Mouse (Mus musculus): Measurements from ENCODE around the gene Adra2c. TPM values are rescaled to one million over a fixed set of nuclear protein-coding genes. Genes with fewer than 3 reads are reported as not detected.

The Adra2c gene
- total RNA-seq (2015) (not detected in 2 replicates), total RNA-seq (2017) (not detected in 2 replicates)

DNA sequence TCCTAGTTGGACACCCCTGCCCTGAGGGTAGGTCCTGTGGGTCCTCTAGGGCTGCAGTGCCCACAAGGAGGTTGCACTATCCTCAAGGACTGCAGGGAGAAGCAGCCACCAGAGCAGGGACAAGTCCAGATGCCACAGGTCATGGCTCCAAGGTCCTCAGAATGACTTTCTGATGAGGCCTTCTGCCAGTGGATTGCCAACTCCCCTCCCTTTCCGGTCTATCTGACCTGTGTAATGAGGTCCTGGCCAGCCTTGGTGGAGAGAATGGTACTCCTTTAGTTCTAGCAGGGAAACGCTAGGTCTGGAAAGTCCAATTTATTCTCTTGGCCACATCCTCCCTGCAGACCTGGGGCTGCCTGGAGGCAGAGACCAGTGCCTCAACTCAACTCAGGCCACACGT is at the start of gene Adra2c:
Gene Adra2c, plus strand, starts transcription at position 301 of the 400 bp plus-strand sequence.
- ATAC-seq (ENCODE audit: poor library complexity, severe bottlenecking): no peak

DNA sequence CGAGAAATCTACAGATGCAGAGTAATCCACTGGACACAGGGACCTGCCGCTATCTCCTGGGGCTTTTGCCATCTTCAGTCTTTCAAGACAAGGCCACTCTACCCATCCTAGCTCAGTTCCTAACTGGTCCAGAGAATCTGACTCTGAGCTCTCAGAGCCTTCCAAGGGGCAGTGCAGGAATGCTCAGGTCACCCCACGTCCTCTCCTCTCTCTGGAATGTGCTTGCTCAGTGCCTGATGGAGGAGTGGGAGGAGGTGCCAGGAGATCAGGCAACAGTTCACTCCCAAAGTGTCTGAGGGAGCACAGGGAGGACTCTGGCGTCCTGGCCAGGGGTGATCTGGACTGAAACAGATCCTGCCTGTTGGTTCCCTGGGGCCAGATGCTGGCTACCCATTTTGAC is 45.0 kb upstream of the Adra2c start:
- no peak for ATAC-seq (ENCODE audit: poor library complexity, severe bottlenecking)

DNA sequence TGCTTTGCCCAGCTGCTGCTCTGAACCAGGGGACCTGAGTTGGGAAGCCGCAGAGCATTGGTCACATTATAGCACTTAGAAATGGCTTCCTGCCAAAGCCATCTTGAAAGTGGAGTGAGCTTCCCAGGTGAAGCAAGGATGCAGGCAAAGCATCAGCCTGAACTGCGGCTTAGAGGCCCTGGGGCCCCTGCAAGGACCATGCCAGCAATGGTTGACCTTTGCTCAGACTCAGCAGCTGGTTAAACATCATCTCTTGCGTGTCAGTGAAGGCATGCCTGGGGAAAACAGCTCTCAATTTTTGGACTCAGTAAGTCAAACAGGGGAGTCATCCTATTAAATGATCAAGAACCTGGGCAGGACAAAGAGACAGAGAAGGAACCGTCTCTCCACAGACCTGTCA is 40.4 kb upstream of the Adra2c start:
- ATAC-seq (ENCODE audit: poor library complexity, severe bottlenecking): no peak

DNA sequence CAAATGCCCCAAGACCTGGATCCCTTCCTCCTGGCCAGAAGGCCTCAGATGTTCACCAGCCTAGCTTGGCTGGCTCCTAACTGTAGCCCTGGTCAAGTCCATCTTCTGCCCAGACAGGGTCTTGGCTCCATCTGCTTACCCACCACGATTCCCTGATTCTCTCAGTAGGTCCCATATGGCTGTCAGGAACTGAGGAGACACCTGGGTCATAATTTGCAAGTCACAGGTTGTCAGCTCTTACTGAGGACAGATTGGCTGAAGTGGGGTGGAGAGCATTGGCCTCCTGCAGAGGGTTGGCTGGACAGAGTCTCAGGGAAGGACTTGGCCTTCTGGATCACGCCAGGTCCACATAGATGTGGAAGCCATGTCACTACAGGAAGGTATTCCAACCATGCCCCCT is 39.5 kb upstream of the Adra2c start:
- ATAC-seq (ENCODE audit: poor library complexity, severe bottlenecking): no peak

DNA sequence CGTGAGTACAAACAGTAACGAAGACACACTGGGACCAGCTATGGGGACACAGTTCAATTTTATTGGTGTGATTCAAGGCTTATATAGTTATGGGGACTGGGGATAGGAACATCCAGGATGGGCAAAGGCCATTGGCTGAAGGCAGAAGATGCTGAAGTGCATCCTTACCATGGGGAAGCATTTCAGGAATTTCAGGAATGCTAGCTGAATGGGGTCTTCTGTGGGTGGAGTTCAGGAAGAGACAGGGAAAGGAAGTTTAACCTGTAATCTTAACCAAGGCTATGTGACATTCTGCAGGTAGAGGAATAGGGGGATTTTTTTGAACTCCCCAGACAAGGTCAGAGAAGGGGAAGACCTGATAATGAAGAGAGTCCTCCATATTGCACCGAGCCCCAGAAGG is 36.6 kb upstream of the Adra2c start:
- no peak for ATAC-seq (ENCODE audit: poor library complexity, severe bottlenecking)

DNA sequence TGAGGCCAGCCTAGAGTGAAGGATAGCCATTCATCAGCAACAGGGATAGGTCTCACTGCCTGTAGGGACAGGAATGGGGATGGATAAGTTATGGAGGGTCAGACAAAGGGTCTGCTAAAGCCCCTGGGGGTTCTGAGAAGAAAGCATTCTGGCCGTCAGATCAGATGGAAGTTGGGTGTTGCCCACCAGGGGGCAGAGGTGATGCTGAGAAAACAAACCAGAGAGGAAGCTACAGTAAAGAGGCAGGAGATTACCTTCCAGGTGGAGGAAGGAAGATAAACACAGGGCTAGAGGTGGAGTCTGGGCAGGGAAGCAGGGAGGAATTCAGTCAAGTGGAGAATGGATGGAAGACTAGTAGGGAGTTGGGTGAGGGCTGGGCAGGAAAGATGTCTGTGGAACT is 33.9 kb upstream of the Adra2c start:
- ATAC-seq (ENCODE audit: poor library complexity, severe bottlenecking): no peak

DNA sequence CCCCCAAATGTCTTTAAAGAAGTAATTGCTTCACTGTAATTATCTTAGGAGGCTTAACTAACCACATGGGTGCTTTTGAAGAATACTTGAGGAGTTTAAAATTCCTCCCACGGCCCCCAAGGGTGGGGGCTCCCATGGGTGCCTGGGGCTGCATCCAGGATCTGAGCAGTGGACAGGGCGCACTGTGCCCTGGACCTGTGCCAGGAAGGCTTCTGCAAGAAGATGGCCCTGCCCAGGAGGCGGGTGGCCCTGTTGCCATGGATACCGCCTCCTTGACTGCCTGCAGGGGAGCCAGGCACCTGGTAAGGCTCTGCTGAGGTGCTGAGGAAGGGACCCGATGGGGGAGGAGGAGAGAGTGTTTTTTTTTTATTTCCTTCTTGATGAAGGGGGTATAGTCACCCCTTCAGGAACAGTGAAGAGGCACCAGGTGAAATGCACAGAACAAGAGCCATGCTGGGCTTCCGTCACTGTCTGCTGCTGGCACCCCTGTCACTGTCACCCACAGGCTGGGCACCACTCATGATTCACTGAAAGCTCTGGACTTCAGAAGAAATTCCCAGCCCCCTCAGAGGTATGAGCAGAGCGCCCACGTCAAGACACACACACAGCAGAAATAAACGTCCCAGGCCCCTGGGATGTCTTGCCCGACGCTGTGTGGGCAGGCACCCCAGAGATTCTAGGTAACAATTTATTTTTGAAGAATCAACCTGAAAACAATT is 32.4 kb upstream of the Adra2c start:
- ATAC-seq (ENCODE audit: poor library complexity, severe bottlenecking): no peak

DNA sequence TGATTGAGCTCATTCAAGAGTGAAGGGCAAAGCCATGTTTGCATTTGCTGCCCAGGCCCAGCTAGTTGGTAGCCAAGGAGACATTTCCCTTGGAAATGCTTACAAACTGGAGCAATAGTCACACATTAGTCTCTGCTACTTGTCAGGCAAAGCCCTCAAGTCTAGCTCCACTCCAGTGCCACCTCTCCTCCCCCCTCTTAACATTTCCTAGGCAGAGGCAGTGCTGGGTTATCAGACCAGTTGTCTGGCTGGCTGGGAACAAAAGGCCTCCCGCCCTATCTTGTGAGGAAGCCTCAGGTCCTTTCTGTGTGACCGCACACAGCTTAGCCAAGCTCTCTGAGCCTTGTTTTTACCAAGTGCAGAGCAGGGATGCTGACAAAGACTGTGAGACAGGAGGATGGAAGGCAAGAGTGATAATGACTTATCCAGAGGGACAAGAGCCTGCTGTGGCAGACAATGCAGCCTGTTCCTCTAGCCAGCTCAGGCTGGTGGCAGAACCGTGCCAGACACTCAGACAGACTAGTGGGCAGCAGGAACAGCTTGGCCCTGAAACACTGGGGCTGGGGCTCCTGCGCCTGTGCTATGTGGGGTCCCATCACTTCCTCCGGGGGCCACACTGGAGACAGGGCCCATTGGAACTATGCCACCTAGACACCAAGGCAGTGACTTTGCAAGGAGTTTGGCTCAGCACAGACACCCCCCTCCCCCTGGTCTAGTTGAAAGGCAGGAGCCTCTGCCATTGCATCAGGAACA is 23.0 kb upstream of the Adra2c start:
- no peak for ATAC-seq (ENCODE audit: poor library complexity, severe bottlenecking)

DNA sequence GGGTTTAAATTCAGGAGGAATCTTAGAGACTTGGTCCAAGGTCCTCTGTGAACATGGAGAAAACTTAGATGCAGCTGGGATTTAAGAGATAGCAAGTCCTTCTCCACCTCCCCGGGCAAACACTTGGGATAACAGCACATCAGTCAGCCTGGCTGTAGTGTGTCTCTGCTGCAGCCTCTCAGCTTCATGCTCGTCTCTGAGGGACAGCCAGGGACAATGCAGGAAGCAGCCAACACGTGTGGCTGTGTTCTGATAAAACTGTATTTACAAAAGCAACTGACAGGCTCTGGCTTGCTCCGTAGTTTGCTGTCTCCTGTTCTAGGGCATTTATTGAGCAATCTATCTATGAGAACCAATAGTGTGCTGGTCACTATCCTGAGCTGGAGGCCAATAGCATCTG is 14.4 kb upstream of the Adra2c start:
- no peak for ATAC-seq (ENCODE audit: poor library complexity, severe bottlenecking)

DNA sequence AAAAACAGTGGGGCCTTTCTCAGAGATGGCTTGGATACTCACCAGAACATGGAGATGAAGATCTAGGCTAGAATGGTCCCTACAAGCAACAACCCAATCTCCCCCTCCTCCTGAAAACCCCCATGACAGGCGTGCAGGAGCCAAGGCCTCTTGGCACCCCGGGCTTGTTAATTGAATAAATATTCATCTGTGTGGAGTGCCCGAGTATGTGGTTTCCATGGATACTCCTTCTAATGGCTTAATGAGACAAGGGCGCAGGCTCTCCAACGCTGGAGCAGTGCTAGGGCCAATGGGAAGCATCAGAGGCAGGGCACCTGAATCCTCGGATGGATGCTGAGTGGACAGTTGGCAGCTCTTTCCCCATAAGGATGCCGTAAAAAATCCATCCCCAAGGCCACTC is 10.6 kb upstream of the Adra2c start:
- no peak for ATAC-seq (ENCODE audit: poor library complexity, severe bottlenecking)

DNA sequence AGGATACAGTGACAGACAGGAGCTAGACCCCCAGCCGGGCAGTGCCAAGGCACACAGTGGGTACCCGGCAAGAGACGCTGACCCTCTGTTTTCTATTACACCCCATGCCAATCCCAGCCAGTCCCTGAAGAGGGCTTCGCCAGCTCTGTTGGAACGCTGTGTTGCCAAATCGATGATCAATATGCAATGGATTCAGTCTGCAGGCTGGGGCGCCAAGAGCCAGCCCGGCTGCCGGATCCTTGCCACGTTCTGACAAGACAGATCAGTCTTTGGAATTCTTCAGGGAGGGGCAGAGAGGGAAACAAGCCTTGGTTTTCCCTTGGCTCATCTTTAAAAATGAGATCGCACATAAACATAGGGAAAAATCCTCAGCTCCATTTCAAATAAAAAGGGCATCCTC is 2.8 kb upstream of the Adra2c start:
- no peak for ATAC-seq (ENCODE audit: poor library complexity, severe bottlenecking)

DNA sequence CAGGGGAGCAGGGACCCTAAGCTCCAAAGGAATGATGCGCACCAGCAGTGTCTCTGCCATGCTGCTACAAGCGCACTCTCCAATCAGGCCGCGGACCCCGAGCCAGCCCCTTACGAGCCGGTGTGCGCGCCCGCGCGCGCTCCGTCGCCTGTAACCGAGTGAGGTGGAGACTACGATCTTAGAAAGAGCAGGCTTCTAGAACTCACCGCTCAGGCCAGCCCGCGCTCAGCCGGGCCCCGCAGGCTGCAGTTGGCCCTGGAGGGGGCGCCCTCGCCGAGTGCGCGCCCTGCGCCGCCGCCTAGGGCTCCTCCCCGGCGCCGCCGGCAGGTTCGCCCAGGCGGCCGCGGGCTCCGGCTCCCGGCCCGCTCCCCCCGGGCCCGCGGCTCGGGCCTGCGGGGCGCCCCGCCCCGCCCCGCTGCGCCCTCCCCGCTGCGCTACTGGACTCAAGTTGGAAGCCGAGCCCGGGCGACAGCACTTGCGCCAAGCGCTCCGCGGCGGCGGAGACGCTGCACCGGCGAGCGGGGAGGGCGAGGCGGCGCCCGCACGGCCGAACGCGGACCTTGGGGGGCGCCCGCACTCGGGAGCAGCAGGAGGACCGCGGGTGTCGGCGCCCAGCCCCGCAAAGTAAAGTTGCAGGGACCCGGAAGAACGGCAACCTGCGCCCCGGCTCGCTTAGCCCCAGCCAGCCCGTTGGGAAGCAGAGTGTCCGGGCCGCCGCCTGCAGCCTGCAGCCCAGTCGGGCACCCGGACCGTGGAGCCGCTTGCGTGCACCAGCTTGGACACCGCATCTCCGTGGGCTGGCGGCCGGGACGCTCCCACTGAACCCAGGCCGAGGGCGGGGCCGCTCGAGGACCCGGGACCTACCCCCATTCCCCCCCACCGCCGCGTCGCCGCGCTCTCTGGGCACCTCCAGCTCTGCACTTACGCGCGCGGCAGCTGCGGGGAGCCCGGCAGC is 899 bp downstream of the Adra2c start:
- ATAC-seq (ENCODE audit: poor library complexity, severe bottlenecking): no peak

DNA sequence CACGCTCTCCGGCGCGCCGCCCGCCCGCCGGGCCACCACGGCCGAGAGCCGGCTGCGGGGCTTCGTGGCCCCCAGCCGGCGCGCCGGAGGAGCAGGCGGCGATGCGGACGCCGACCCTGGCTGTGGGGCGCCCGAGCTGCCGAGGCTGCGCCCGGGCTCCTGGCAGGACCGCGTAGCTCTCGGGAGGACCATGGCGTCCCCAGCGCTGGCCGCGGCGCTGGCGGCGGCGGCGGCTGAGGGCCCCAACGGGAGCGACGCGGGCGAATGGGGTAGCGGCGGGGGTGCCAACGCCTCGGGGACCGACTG is 1.5 kb downstream of the Adra2c start:
- no peak for ATAC-seq (ENCODE audit: poor library complexity, severe bottlenecking)

DNA sequence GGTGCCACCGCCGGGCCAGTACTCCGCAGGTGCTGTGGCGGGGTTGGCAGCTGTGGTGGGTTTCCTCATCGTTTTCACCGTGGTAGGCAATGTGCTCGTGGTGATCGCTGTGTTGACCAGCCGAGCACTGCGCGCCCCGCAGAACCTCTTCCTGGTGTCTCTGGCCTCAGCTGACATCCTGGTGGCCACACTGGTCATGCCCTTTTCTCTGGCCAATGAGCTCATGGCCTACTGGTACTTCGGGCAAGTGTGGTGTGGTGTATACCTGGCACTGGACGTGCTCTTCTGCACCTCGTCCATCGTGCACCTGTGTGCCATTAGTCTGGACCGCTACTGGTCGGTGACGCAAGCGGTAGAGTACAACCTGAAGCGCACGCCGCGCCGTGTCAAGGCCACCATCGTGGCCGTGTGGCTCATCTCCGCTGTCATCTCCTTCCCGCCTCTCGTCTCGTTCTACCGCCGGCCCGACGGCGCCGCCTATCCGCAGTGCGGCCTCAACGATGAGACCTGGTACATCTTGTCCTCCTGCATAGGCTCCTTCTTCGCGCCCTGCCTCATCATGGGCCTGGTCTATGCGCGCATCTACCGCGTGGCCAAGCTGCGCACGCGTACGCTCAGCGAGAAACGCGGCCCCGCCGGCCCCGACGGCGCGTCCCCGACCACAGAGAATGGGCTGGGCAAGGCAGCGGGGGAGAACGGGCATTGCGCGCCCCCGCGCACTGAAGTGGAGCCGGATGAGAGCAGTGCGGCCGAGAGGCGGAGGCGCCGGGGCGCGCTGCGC is 2.1 kb downstream of the Adra2c start:
- no peak for ATAC-seq (ENCODE audit: poor library complexity, severe bottlenecking)

DNA sequence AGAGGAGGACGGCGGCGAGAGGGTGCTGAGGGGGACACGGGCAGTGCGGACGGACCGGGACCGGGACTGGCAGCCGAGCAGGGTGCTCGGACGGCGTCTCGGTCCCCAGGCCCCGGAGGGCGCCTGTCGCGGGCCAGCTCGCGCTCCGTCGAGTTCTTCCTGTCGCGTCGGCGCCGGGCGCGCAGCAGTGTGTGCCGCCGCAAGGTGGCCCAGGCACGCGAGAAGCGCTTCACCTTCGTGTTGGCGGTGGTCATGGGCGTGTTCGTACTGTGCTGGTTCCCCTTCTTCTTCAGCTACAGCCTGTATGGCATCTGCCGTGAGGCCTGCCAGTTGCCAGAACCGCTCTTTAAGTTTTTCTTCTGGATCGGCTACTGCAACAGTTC is 2.7 kb downstream of the Adra2c start:
- no peak for ATAC-seq (ENCODE audit: poor library complexity, severe bottlenecking)

DNA sequence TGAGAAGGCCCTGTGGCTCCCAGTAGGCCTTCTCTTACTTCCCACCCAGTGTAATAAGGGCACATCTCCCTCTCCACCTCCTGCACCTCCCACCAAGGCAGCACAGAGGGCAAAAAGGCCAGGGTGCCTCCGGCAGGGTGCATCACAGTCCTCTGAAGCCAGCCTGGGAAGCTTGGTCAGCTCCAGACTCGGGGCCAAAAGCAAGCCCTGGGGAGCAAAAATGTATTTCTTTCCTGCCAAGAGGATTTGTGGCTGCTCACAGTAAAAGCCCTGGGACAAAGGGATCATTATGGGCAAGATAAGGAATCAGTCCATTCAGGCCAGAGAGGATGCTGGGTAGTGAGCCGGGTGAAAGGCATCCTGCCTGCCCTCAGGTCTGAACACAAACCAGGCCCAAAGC is 7.2 kb downstream of the Adra2c start:
- no peak for ATAC-seq (ENCODE audit: poor library complexity, severe bottlenecking)

DNA sequence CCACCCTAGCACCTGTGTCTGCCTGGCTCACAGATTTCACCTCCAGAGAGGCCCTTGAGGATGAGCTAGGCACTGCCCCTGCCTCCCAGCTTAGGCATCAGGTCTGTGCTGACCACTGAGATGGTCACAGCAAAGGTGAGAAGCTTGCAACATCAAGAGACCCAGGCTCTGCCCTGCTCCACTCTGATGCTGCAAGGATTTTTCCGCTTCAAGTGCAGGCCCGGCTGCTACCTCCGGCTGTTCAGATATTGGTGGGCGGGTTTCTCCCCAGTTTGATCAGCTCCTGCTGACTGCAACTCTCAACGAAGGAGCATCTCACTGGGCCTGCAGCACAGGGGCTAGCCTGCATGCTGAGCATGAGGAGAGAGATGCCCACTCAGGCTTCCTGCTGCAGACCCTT is 8.1 kb downstream of the Adra2c start:
- ATAC-seq (ENCODE audit: poor library complexity, severe bottlenecking): no peak

DNA sequence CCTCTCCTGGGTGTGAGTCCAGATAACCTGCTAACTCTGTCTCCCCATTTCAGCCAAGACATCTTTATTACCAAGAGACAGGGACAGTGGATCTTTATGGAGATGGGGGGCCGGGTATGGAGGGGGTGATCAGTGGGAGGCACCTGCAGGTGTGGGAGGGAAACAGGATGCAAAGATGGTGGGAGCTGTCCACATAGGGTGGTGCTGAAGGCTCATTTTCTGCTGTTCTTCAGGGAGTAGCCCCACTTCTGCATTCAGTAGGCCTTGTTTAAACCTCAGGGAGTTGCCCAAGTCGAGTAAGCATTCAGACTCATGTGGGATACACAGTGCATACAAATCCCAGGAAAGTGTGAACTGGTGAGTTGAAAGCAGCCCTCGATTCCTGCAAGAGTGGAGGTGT is 21.5 kb downstream of the Adra2c start:
- no peak for ATAC-seq (ENCODE audit: poor library complexity, severe bottlenecking)

DNA sequence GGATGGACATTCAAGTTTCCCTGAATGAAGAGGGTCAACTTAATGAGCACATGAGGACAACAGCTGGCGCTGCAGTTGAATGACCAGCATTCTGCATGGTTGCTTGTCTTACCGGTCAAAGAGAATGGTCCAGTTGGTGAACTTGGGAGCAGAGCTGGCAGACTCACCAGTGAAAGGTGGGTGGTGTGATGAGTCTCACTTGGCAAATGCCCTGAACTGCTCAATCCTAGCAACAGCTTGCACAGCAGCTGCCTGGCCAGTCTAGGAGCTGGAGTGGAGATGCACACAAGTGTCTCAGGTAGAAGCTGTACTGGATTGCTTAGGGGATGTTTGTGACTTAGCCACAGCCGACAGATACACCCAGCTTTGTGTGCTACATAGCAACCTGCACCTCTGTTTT is 26.1 kb downstream of the Adra2c start:
- no peak for ATAC-seq (ENCODE audit: poor library complexity, severe bottlenecking)

DNA sequence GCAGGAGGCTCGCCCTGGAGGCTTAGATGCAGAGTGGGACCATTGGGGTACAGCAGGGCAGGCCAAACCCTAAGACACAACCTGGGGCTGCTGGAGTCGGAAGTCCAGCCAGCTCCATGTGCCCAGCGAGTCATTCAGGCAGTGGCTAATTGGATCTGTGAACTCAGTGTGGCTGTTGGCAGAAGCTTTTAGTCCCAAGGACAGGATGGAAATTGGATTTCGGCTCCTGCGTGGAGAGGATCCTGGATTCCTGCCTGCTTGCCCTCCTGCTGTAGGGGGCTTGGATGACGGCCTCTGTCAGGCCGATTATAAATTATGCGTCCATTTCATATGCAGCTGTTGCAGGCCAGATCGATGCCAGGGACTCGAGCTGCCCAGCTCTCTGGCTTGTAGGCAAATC is 27.2 kb downstream of the Adra2c start:
- no peak for ATAC-seq (ENCODE audit: poor library complexity, severe bottlenecking)

DNA sequence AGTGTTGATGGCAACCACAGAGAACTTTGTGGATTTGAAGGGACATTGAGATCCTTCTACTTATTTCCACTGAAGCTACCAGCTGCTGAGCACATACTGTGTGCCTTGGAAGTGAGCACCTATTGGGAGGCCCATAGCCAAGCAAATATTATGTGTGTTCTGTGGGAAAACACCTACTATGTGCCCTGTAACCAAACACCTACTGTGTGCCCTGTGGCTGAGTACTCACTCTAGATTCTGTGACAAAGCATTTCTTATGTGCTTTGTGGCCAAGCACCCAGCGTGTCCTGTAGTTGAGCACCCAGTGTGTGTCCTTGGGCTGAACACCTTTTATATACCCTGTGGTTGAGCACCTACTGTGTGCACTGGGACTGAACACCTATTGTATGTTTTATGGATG is 28.6 kb downstream of the Adra2c start:
- no peak for ATAC-seq (ENCODE audit: poor library complexity, severe bottlenecking)

Data from megakaryocyte, adult 5-6 weeks (primary cell).